Mouse (Mus musculus): ENCODE results near the gene Jazf1. TPM values are rescaled to one million over a fixed set of nuclear protein-coding genes. Genes with fewer than 3 reads are reported as not detected.

Gene Jazf1
- polyA plus RNA-seq, 1 experiment from 2014 or later: 16.2 TPM

GRCm38 (mm10) chr6:53045501-53045900 lies 22.9 kb downstream of the Jazf1 start:
- Histone ChIP-seq H3K9ac (no peak overlapping the region), H3K27ac (no peak overlapping the region), H3K4me1 (no peaks in the 10 kb centered on the region), H3K9me3 (replicated peaks) (no peaks in the 10 kb centered on the region), H3K4me3 (no peak overlapping the region), H3K27me3 (no peaks in the 10 kb centered on the region), H3K4me2 (no peak overlapping the region), H3K36me3 (ENCODE audit: poor library complexity, severe bottlenecking) (no peaks in the 10 kb centered on the region)
- ATAC-seq: no peak
- 90% methylated on average over 2 of the region's 2 CpGs for WGBS

DNA sequence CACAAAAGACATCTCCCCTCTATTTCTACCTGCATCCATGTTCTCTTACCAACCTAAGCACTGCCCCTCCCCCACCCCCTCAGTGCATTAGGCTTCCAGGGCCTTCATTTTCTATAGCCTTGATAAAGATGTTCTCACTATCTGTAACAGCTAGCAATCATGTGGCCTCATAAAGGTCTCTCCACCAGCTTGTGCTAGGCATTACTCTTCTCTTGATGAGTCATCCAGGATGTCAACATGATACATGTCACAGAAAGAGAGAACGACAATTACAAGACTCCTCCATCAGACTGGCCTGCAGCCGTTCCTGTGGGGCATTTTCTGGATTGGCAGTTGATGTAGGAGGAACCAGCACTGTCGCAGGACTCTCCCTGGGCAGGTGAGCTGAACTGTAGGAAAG lies 30.3 kb downstream of the Jazf1 start:
- no peaks in the 10 kb centered on the region for H3K9me3 ChIP-seq (replicated peaks)
- no peak overlapping the region for H3K4me3 ChIP-seq
- no peak for ATAC-seq
- no peaks in the 10 kb centered on the region for H3K27me3 ChIP-seq
- no peaks in the 10 kb centered on the region for H3K4me1 ChIP-seq
- WGBS: 89% methylated on average over 3 of the region's 3 CpGs
- no peak overlapping the region for H3K9ac ChIP-seq
- no peak overlapping the region for H3K27ac ChIP-seq
- no peaks in the 10 kb centered on the region for H3K36me3 ChIP-seq (ENCODE audit: poor library complexity, severe bottlenecking)
- no peak overlapping the region for H3K4me2 ChIP-seq

DNA sequence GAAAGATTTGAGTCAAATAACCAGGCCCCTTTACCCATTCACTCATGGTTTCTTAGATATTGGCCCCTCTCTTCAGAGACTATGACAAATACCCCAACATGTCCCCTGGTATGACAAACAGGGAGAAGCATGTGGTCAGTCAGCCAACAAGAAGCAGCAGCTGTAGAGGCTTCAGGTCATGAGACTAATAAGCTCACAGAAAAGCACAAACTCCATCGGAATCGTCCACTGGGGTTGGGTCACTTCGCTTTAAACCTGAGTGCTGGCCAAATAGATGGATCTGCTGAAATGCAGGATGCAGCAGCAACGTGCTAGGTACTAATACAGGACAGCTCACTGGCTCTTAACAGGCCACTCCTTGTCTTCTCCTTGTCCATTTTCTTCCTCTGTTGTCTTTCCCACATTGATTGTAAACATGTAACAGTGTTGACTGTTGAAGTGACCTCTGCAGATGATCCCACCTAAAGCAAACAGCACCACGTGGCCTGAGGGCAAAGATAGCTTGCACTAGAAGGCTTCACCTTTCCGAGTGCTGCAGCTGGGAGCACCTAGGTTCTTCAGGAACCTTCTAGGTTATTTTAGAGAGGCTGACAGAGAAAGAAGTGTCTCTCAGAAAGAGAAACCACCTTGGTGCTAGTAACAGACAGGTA lies 33.9 kb downstream of the Jazf1 start:
- 89% methylated on average over 6 of the region's 6 CpGs for whole genome bisulfite sequencing
- H3K4me2 ChIP-seq: no peak overlapping the region
- ATAC-seq: no peak

GRCm38 (mm10) chr6:53032730-53033484 lies 35.5 kb downstream of the Jazf1 start:
- H3K36me3 ChIP-seq (ENCODE audit: poor library complexity, severe bottlenecking): no peaks in the 10 kb centered on the region
- no peak for ATAC-seq
- H3K9ac ChIP-seq: no peak overlapping the region
- H3K4me3 ChIP-seq: no peak overlapping the region
- no peaks in the 10 kb centered on the region for H3K4me1 ChIP-seq
- H3K27ac ChIP-seq: no peak overlapping the region
- 68% methylated on average over 4 of the region's 4 CpGs for WGBS
- H3K4me2 ChIP-seq: no peak overlapping the region
- no peaks in the 10 kb centered on the region for H3K27me3 ChIP-seq
- H3K9me3 ChIP-seq (replicated peaks): no peaks in the 10 kb centered on the region

More for the DNA sequence above, 33.9 kb downstream of the Jazf1 start:
- Histone ChIP-seq H3K27ac (no peak overlapping the region), H3K4me1 (no peaks in the 10 kb centered on the region), H3K27me3 (no peaks in the 10 kb centered on the region), H3K4me3 (no peak overlapping the region), H3K9ac (no peak overlapping the region), H3K36me3 (ENCODE audit: poor library complexity, severe bottlenecking) (no peaks in the 10 kb centered on the region), H3K9me3 (replicated peaks) (no peaks in the 10 kb centered on the region)

DNA sequence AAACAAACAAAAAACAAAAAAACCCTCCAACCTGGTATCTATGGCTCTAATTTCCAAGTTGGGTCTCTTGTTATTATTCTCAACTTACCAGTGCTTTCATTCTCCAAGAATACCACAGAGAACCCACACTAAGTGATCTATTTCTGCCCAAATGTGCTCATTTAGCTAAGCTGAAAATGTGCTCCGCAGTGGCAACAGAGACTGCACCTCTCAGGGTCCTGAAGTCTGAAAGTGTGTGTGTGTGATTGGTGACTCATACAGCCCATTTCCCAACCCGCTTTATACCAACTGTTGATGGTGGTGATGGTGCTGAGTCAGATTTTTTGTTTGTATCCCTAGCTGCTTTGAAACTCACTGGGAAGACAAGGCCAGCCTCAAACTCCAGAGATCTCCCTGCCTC lies 46.4 kb downstream of the Jazf1 start:
- Histone ChIP-seq H3K4me3 (no peak overlapping the region), H3K4me1 (peaks cover 11% of the 10 kb centered on the region), H3K9me3 (replicated peaks) (no peaks in the 10 kb centered on the region), H3K9ac (no peak overlapping the region), H3K36me3 (ENCODE audit: poor library complexity, severe bottlenecking) (no peaks in the 10 kb centered on the region), H3K27me3 (no peaks in the 10 kb centered on the region), H3K4me2 (no peak overlapping the region), H3K27ac (no peak overlapping the region)
- no peak for ATAC-seq
- 95% methylated on average over 2 of the region's 2 CpGs for WGBS

GRCm38 (mm10) chr6:53021081-53021480 lies 47.4 kb downstream of the Jazf1 start:
- Histone ChIP-seq H3K27me3 (no peaks in the 10 kb centered on the region), H3K9me3 (replicated peaks) (no peaks in the 10 kb centered on the region), H3K36me3 (ENCODE audit: poor library complexity, severe bottlenecking) (no peaks in the 10 kb centered on the region), H3K4me3 (no peak overlapping the region), H3K4me2 (no peak overlapping the region), H3K27ac (no peak overlapping the region; the same call in 1 of the 2 replicates), H3K4me1 (peaks cover 11% of the 10 kb centered on the region), H3K9ac (no peak overlapping the region)
- no peak for ATAC-seq
- 47% methylated on average over 2 of the region's 2 CpGs for WGBS

DNA sequence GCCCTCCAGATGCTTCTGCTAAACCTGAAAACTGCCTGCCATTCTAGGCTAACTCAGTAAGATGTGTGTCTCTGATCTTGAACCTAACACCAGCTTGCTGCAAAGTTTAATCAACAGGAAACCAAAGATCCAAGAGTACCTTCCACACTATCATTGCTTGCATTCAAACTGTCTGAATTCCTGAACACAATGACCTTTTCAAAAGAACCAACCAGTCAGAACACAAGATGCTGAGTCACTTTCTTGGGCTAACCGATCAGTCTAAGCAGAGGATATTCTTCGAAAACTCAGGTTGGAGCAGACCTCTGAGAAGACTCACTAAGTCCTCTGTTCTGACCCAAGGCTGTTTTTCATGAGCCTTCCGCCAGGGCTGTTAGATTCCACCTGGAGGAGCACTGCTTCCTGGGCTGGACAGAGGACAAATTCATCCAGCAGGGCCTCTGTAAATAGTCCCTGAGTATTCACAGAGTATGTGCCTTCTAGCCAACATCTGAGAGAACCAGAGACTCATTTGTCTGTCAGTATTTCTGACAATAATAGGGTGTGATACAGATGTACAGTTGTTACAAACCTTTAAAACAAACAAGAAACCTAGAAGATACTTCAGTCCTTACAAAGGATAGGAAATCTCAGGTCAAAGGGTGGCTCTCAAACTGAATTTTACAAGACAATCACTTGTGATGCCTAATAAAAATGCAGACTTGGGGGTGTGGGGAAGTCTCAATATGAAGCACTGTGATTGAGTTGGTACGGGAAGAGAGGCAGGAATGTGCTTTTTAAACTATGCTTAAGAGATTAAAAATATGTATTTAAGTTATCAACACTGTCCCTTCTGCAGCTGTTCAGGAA lies 50.9 kb downstream of the Jazf1 start:
- Histone ChIP-seq H3K36me3 (ENCODE audit: poor library complexity, severe bottlenecking) (no peaks in the 10 kb centered on the region), H3K4me3 (no peak overlapping the region), H3K27ac (no peak overlapping the region), H3K9ac (no peak overlapping the region), H3K4me2 (no peak overlapping the region), H3K9me3 (replicated peaks) (no peaks in the 10 kb centered on the region), H3K4me1 (peaks cover 19% of the 10 kb centered on the region), H3K27me3 (no peaks in the 10 kb centered on the region)
- WGBS: 48% methylated on average over 4 of the region's 4 CpGs
- no peak for ATAC-seq

GRCm38 (mm10) chr6:53014460-53015455 lies 53.7 kb downstream of the Jazf1 start:
- Histone ChIP-seq H3K9me3 (replicated peaks) (no peaks in the 10 kb centered on the region), H3K9ac (no peak overlapping the region; the same call in 1 of the 2 replicates), H3K4me3 (no peak overlapping the region), H3K4me2 (0 out of 2 replicates have a peak overlapping the region, but pooled peaks have one; percentile 15), H3K27me3 (no peaks in the 10 kb centered on the region), H3K4me1 (peaks cover 9% of the 10 kb centered on the region; the same call in 1 of the 2 replicates), H3K27ac (peak overlapping the region; percentile 73), H3K36me3 (ENCODE audit: poor library complexity, severe bottlenecking) (no peaks in the 10 kb centered on the region)
- peak; percentile 85 for ATAC-seq
- WGBS: 48% methylated on average over 9 of the region's 9 CpGs

GRCm38 (mm10) chr6:53010286-53010685 lies 58.1 kb downstream of the Jazf1 start:
- no peak for ATAC-seq
- Histone ChIP-seq H3K36me3 (ENCODE audit: poor library complexity, severe bottlenecking) (no peaks in the 10 kb centered on the region), H3K9ac (no peak overlapping the region), H3K9me3 (replicated peaks) (no peaks in the 10 kb centered on the region), H3K27me3 (no peaks in the 10 kb centered on the region), H3K4me3 (no peak overlapping the region), H3K27ac (no peak overlapping the region), H3K4me1 (peaks cover 6% of the 10 kb centered on the region; the same call in 1 of the 2 replicates), H3K4me2 (no peak overlapping the region)
- WGBS: 97% methylated on average over 2 of the region's 2 CpGs

- H3K4me2 ChIP-seq: no peak overlapping the region
- no peak overlapping the region for H3K4me3 ChIP-seq
- no peaks in the 10 kb centered on the region for H3K27me3 ChIP-seq
- H3K9ac ChIP-seq: no peak overlapping the region
- WGBS: 74% methylated on average over 3 of the region's 3 CpGs
- no peak overlapping the region for H3K27ac ChIP-seq
- no peaks in the 10 kb centered on the region for H3K4me1 ChIP-seq
- no peaks in the 10 kb centered on the region for H3K9me3 ChIP-seq (replicated peaks)
- no peak for ATAC-seq
- H3K36me3 ChIP-seq (ENCODE audit: poor library complexity, severe bottlenecking): no peaks in the 10 kb centered on the region
These were observed 62.4 kb downstream of the Jazf1 start for GRCm38 (mm10) chr6:53006032-53006431.

DNA sequence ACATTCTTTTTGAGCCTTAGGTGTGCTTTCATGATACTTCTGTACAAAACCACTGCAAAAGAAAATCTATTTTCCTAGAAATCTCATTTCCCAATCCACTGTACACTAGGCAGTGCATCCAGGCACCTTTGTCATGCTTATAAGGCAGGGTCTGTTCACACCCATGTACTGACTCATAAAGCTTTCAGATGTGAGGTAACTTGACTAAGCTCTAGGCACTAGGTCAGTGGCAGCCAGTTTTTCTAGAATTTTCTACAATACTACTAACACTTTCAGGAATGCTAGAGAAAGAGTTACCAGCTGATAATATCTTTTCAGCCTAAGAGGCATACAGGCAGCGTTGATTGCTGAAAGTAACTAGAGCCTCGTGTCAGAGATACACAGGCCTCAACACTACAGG lies 62.9 kb downstream of the Jazf1 start:
- H3K27ac ChIP-seq: no peak overlapping the region
- no peak overlapping the region for H3K9ac ChIP-seq
- H3K27me3 ChIP-seq: no peaks in the 10 kb centered on the region
- H3K9me3 ChIP-seq (replicated peaks): no peaks in the 10 kb centered on the region
- no peak overlapping the region for H3K4me3 ChIP-seq
- ATAC-seq: no peak
- WGBS: 88% methylated on average over 2 of the region's 2 CpGs
- H3K36me3 ChIP-seq (ENCODE audit: poor library complexity, severe bottlenecking): no peaks in the 10 kb centered on the region
- no peaks in the 10 kb centered on the region for H3K4me1 ChIP-seq
- no peak overlapping the region for H3K4me2 ChIP-seq
